Mouse (Mus musculus) liver, postnatal 0 days (tissue): Measurements from ENCODE around the gene Auh.

Experiments used
- CTCF ChIP-seq: sonication (generic); IDR thresholded peaks from 2 replicates; pipeline ENCODE4 v1.5.1; 2016; ENCODE audit warnings: antibody characterized with exemption, low read depth
- EP300 ChIP-seq: IDR thresholded peaks from 2 replicates; pipeline ENCODE4 v1.6.1; 2016; ENCODE audit warnings: antibody characterized with exemption, low read depth, mild to moderate bottlenecking

DNA sequence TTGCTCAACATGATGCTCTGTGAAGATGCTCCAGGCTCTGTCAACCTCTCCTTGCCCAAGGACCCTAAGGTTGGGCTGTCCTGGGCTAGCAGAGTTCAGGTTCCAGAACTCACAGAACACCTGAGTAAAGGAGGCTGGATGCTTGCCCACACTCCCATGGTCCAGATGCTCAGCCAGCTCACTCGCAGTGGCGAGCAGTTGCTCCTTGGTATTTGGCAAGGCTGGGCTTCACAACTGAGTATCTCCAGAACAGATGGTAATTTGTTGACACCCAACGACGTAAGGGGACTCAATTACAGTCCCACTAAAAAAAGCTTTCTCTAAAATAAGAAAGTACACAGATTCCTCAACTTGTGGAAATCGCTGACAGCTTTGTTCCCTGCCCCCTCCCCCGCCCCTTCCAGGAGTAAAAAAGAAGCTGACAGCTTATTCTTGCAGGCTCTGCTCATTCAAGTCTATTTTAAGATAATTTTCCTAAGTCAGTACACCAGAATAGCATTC is 111.4 kb downstream of the Auh start:
- TF ChIP-seq EP300 (no peak), CTCF (no peak)
